Mouse (Mus musculus) B cell, adult 67 days (primary cell): Measurements from ENCODE around the gene C730034F03Rik. TPM values are rescaled to one million over a fixed set of nuclear protein-coding genes. Genes with fewer than 3 reads are reported as not detected.

ENCODE experiments used
- total RNA-seq, 2 experiments: library from RNA; stranded (reverse); gene quantifications; 4 replicates each; pipeline ENCODE4 v1.2.4; 2023

C730034F03Rik gene
- 10 to 100 TPM; 12.2 to 15.8 TPM for total RNA-seq

GRCm38 (mm10) chr15:89429352-89430221 is at the start of gene C730034F03Rik, which contains the start of the genes Gm44502 and Chkb:
TSS of gene C730034F03Rik (plus strand) at chr15:89429589.
TSS of gene Gm44502 (minus strand) at chr15:89429696.
TSS of gene Chkb (minus strand) at chr15:89429908.

DNA sequence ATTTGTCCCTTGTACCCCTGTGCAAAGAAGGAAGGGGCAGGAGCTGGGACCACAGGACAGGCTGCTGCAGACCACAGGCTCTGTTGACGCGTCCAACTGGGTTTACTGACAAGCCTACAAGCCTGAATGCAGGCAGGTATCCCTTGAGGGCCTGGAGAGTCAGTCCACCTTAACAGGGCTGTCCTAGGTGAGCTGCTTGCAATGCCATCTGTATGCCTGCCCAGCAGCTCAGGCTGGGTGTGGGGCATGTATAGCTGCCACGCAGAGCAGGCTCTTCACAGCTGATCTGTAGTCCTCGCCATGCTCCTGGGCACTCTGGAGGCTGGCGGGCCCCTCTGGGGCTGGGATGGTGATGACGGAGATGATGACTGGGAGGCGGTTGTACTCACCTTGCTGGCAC is 44.8 kb upstream of the C730034F03Rik start, which contains the start of gene Klhdc7b:
Klhdc7b (plus strand) TSS at position 301 of the 400 bp plus-strand sequence.

GRCm38 (mm10) chr15:89410118-89410517 is 19.3 kb upstream of the C730034F03Rik start, which contains the start of gene Syce3:
TSS of gene Syce3 (minus strand) at chr15:89410503.

DNA sequence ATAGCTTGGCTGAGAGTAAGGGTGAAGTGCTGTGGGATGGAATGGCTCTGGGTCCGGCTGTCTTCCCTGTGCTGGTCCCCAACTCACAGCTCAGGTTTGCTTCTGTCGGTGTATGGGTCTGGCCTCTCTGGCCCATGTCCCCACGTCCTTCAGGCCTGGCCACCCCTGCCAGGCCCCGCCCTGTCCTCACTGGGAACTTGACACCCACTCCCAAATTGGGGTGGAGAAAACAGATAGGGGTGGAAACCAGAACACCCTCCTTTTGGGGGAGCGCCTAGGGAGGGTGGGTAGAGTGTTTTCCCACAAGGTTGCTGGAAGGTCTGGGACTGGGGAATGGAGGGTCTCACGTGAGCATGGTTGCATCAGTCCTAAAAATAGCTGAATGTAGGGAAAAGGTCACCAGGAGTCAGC is 3.7 kb upstream of the C730034F03Rik start, which contains the start of gene Cpt1b:
Cpt1b (minus strand) TSS at position 153 of the 411 bp plus-strand sequence.

GRCm38 (mm10) chr15:89453865-89454478 is 24.6 kb downstream of the C730034F03Rik start, which contains the start of gene Mapk8ip2:
TSS of gene Mapk8ip2 (plus strand) at chr15:89453913.

GRCm38 (mm10) chr15:89477091-89477491 is 47.7 kb downstream of the C730034F03Rik start, which contains the start of gene Arsa:
TSS of gene Arsa (minus strand) at chr15:89477425.

Other genes with a start within 250 kb of the C730034F03Rik start
- gene Plxnb2, start 248.8 kb upstream of the C730034F03Rik start, total RNA-seq: 10 to 100 TPM in 1 of 2 experiments, 1 to 10 TPM in 1; 9.8 to 12.8 TPM
- 10 to 100 TPM; 34.3 to 37.2 TPM for gene Dennd6b, start 233.1 kb upstream of the C730034F03Rik start, total RNA-seq
- 10 to 100 TPM; 59.2 to 68.8 TPM for gene Ppp6r2, start 218.0 kb upstream of the C730034F03Rik start, total RNA-seq
- 100 to 1,000 TPM; 240 to 267 TPM for gene Sbf1, start 114.3 kb upstream of the C730034F03Rik start, total RNA-seq
- not detected for gene Adm2, start 106.9 kb upstream of the C730034F03Rik start, total RNA-seq
- not detected for gene Miox, start 95.2 kb upstream of the C730034F03Rik start, total RNA-seq
- gene Lmf2, start 73.9 kb upstream of the C730034F03Rik start, total RNA-seq: 10 to 100 TPM; 50.3 to 51.8 TPM
- gene Ncaph2, start 73.9 kb upstream of the C730034F03Rik start, total RNA-seq: 100 to 1,000 TPM; 130 to 147 TPM
- gene Sco2, start 55.7 kb upstream of the C730034F03Rik start, total RNA-seq: 10 to 100 TPM; 17.2 to 20.1 TPM
- gene Tymp, start 52.5 kb upstream of the C730034F03Rik start, total RNA-seq: 1 to 10 TPM in 1 of 2 experiments, under 1 TPM in 1; 0.59 to 1.4 TPM
- not detected for gene Odf3b, start 50.3 kb upstream of the C730034F03Rik start, total RNA-seq
- not detected for gene Klhdc7b, start 44.7 kb upstream of the C730034F03Rik start, total RNA-seq
- not detected for gene Syce3, start 19.1 kb upstream of the C730034F03Rik start, total RNA-seq
- 1 to 10 TPM; 6.8 to 9.8 TPM for gene Cpt1b, start 3.7 kb upstream of the C730034F03Rik start, total RNA-seq
- not detected for gene Gm44502, start 107 bp downstream of the C730034F03Rik start, total RNA-seq
- gene Chkb, start 319 bp downstream of the C730034F03Rik start, total RNA-seq: 100 to 1,000 TPM; 245 to 328 TPM
- not detected for gene Mapk8ip2, start 24.3 kb downstream of the C730034F03Rik start, total RNA-seq
- gene Arsa, start 47.8 kb downstream of the C730034F03Rik start, total RNA-seq: 10 to 100 TPM; 15.8 to 18.1 TPM
- gene Shank3, start 70.0 kb downstream of the C730034F03Rik start, total RNA-seq: not detected
- gene Acr, start 138.7 kb downstream of the C730034F03Rik start, total RNA-seq: not detected
- gene Rabl2, start 162.3 kb downstream of the C730034F03Rik start, total RNA-seq: 1 to 10 TPM; 2.6 to 8.5 TPM